8 mouse cellular contexts compared by ENCODE assay signal in genomic region chr4:139310171-139310898, GRCm38 (mm10). TPM values are rescaled to one million over a fixed set of nuclear protein-coding genes. Genes with fewer than 3 reads are reported as not detected.
DNase-seq lines count a peak whose midpoint lies in the region; ATAC-seq and TF ChIP-seq lines count a peak whose summit lies in the region.

TSS of gene Pqlc2 (minus strand) at chr4:139310708.
TSS of gene Akr7a5 (plus strand) at chr4:139310744.

- peak within 1 kb of the TSS; percentile 85 for H3K4me3 ChIP-seq in ES-Bruce4 (ENCODE audit: low read depth, low read length)
- peak within 1 kb of the TSS; percentile 81 for H3K4me3 ChIP-seq in forebrain, embryonic 13.5 days
- H3K4me3 ChIP-seq in liver, postnatal 0 days (ENCODE audit: low read depth, low read length) = peak within 1 kb of the TSS; percentile 95
- peak within 1 kb of the TSS; percentile 88 for H3K4me3 ChIP-seq in neural tube, embryonic 14.5 days (ENCODE audit: low read depth, low read length)

- H3K4me1 ChIP-seq in ES-Bruce4 (ENCODE audit: control insufficient read depth, insufficient read depth, low read length) = no peaks in the 10 kb centered on the region
- peaks cover 26% of the 10 kb centered on the region for H3K4me1 ChIP-seq in forebrain, embryonic 13.5 days
- H3K4me1 ChIP-seq in liver, postnatal 0 days (ENCODE audit: insufficient read depth) = peaks cover 28% of the 10 kb centered on the region
- H3K4me1 ChIP-seq in neural tube, embryonic 14.5 days (ENCODE audit: control insufficient read depth, insufficient read depth, low read length) = peaks cover 15% of the 10 kb centered on the region

- no peak within 1 kb of the TSS for H3K27ac ChIP-seq in ES-Bruce4 (ENCODE audit: insufficient read depth, low read length)
- peak within 1 kb of the TSS; percentile 25 for H3K27ac ChIP-seq in forebrain, embryonic 13.5 days
- peak within 1 kb of the TSS; percentile 78 for H3K27ac ChIP-seq in liver, postnatal 0 days (ENCODE audit: low read depth)
- H3K27ac ChIP-seq in neural tube, embryonic 14.5 days (ENCODE audit: low read depth, low read length) = peak within 1 kb of the TSS; percentile 49

- intact Hi-C loops in heart, postnatal 10 days (cut with DNase I) = no loop called here

- no peak for TF ChIP-seq CTCF in ES-Bruce4 (IDR thresholded peaks at IDR 0.05; ENCODE audit: low read depth, low read length)
- TF ChIP-seq CTCF in liver, postnatal 0 days (IDR thresholded peaks at IDR 0.05; ENCODE audit: low read depth) = no peak; the same call in 1 of the 2 replicates

- ATAC-seq in cerebellum, adult (ENCODE audit: insufficient number of reproducible peaks, low FRiP score, low TSS enrichment) = peak; percentile 62; the same call in 1 of the 2 replicates
- ATAC-seq in forebrain, embryonic 13.5 days = peak; percentile 92
- peak; percentile 86 for ATAC-seq in liver, postnatal 0 days
- ATAC-seq in neural tube, embryonic 14.5 days (ENCODE audit: low read depth) = peak; percentile 86

- H3K27me3 ChIP-seq in ES-Bruce4 (ENCODE audit: control insufficient read depth, insufficient read depth, low read length, poor library complexity, severe bottlenecking) = no peaks in the 10 kb centered on the region
- H3K27me3 ChIP-seq in forebrain, embryonic 13.5 days = 0 out of 2 replicates have a peak, but pooled peaks cover 3% of the 10 kb centered on the region
- no peaks in the 10 kb centered on the region for H3K27me3 ChIP-seq in liver, postnatal 0 days (ENCODE audit: insufficient read depth, low read length)
- H3K27me3 ChIP-seq in neural tube, embryonic 14.5 days (ENCODE audit: control insufficient read depth, insufficient read depth, low read length) = no peaks in the 10 kb centered on the region

- H3K4me2 ChIP-seq in forebrain, embryonic 13.5 days = peak within 1 kb of the TSS; percentile 96
- peak within 1 kb of the TSS; percentile 100 for H3K4me2 ChIP-seq in liver, postnatal 0 days (ENCODE audit: low read depth, low read length)
- peak within 1 kb of the TSS; percentile 97 for H3K4me2 ChIP-seq in neural tube, embryonic 14.5 days (ENCODE audit: low read depth, low read length)

- peak; percentile 99 for DNase-seq in heart, postnatal 10 days
- DNase-seq in large intestine, adult 2 months (ENCODE audit: low read depth, low spot score) = peak; percentile 64
- peak; percentile 99 for DNase-seq in liver, postnatal 0 days
- peak; percentile 100 for DNase-seq in testis, postnatal 10 days (ENCODE audit: low spot score)

- peak; percentile 98 for TF ChIP-seq POLR2A in ES-Bruce4 (IDR thresholded peaks at IDR 0.05; ENCODE audit: insufficient read depth, low read length)

- 0% methylated on average over 61 of the region's 63 CpGs for WGBS in forebrain, embryonic 13.5 days
- under 1% methylated on average over 63 of the region's 63 CpGs for WGBS in large intestine, adult 2 months
- under 1% methylated on average over 56 of the region's 63 CpGs for WGBS in liver, postnatal 0 days (ENCODE audit: insufficient replicate concordance)
- under 1% methylated on average over 52 of the region's 63 CpGs for WGBS in neural tube, embryonic 14.5 days

- H3K9ac ChIP-seq in ES-Bruce4 (ENCODE audit: low read depth, poor library complexity, severe bottlenecking) = peak within 1 kb of the TSS; percentile 79
- H3K9ac ChIP-seq in forebrain, embryonic 13.5 days = peak within 1 kb of the TSS; percentile 90
- peak within 1 kb of the TSS; percentile 91 for H3K9ac ChIP-seq in liver, postnatal 0 days (replicated peaks)
- H3K9ac ChIP-seq in neural tube, embryonic 14.5 days (replicated peaks; ENCODE audit: low read depth, low read length) = peak within 1 kb of the TSS; percentile 79

- H3K36me3 ChIP-seq in ES-Bruce4 (ENCODE audit: control insufficient read depth, insufficient read depth, low read length, poor library complexity, severe bottlenecking) = no peaks in the 10 kb centered on the region
- peaks cover 22% of the 10 kb centered on the region for H3K36me3 ChIP-seq in forebrain, embryonic 13.5 days (ENCODE audit: poor library complexity, severe bottlenecking)
- peaks cover 14% of the 10 kb centered on the region for H3K36me3 ChIP-seq in liver, postnatal 0 days (replicated peaks; ENCODE audit: insufficient read depth, low read length)
- peaks cover 8% of the 10 kb centered on the region; the same call in 1 of the 2 replicates for H3K36me3 ChIP-seq in neural tube, embryonic 14.5 days (ENCODE audit: control insufficient read depth, insufficient read depth, low read length)

- no peaks in the 10 kb centered on the region for H3K9me3 ChIP-seq in ES-Bruce4 (replicated peaks; ENCODE audit: control insufficient read depth, insufficient read depth, low read length, poor library complexity, severe bottlenecking)
- H3K9me3 ChIP-seq in forebrain, embryonic 13.5 days (replicated peaks) = no peaks in the 10 kb centered on the region
- no peaks in the 10 kb centered on the region for H3K9me3 ChIP-seq in liver, postnatal 0 days (ENCODE audit: low read length)
- no peaks in the 10 kb centered on the region for H3K9me3 ChIP-seq in neural tube, embryonic 14.5 days (ENCODE audit: control insufficient read depth, low read length)

- TF ChIP-seq EP300 in ES-Bruce4 (IDR thresholded peaks at IDR 0.05; ENCODE audit: insufficient read depth, low read depth, low read length) = no peak
- no peak for TF ChIP-seq EP300 in liver, postnatal 0 days (IDR thresholded peaks at IDR 0.05; ENCODE audit: low read depth)

RNA-seq across cellular contexts. Expression of gene Pqlc2, which starts in this region (rescaled TPM):
- polyA plus RNA-seq in ES-Bruce4 (2011; ENCODE audit: insufficient read depth, insufficient read length, low read depth, missing spikeins) = 10.1 and 14.0 TPM in 2 replicates
- polyA plus RNA-seq in forebrain, embryonic 13.5 days (2015; fragmentation: Nextera tagmentation; extraction: Ambion mirVana) = 10.1 and 12.6 TPM in 2 replicates
- total RNA-seq in heart, postnatal 10 days (2021) = 1 to 10 TPM; 5.7 to 6.4 TPM
- 33.3 and 43.8 TPM in 2 replicates for polyA plus RNA-seq in large intestine, adult 2 months (2012; rRNA removed)
- 33.1 and 33.9 TPM in 2 replicates for polyA plus RNA-seq in liver, postnatal 0 days (2015; fragmentation: Nextera tagmentation; extraction: Ambion mirVana)
- 12.7 and 16.2 TPM in 2 replicates for polyA plus RNA-seq in neural tube, embryonic 14.5 days (2014; fragmentation: Nextera tagmentation; extraction: Ambion mirVana)

RNA-seq across cellular contexts. Expression of gene Akr7a5, which starts in this region (rescaled TPM):
- 32.4 and 33.5 TPM in 2 replicates for polyA plus RNA-seq in ES-Bruce4 (2011; ENCODE audit: insufficient read depth, insufficient read length, low read depth, missing spikeins)
- polyA plus RNA-seq in forebrain, embryonic 13.5 days (2015; fragmentation: Nextera tagmentation; extraction: Ambion mirVana) = 66.2 and 71.6 TPM in 2 replicates
- total RNA-seq in heart, postnatal 10 days (2021) = 10 to 100 TPM; 33.6 to 37.2 TPM
- 66.6 and 79.6 TPM in 2 replicates for polyA plus RNA-seq in large intestine, adult 2 months (2012; rRNA removed)
- 117 and 121 TPM in 2 replicates for polyA plus RNA-seq in liver, postnatal 0 days (2015; fragmentation: Nextera tagmentation; extraction: Ambion mirVana)
- polyA plus RNA-seq in neural tube, embryonic 14.5 days (2014; fragmentation: Nextera tagmentation; extraction: Ambion mirVana) = 52.8 and 55.5 TPM in 2 replicates
